ENCODE assay signal across 8 mouse cellular contexts in the genomic region with DNA sequence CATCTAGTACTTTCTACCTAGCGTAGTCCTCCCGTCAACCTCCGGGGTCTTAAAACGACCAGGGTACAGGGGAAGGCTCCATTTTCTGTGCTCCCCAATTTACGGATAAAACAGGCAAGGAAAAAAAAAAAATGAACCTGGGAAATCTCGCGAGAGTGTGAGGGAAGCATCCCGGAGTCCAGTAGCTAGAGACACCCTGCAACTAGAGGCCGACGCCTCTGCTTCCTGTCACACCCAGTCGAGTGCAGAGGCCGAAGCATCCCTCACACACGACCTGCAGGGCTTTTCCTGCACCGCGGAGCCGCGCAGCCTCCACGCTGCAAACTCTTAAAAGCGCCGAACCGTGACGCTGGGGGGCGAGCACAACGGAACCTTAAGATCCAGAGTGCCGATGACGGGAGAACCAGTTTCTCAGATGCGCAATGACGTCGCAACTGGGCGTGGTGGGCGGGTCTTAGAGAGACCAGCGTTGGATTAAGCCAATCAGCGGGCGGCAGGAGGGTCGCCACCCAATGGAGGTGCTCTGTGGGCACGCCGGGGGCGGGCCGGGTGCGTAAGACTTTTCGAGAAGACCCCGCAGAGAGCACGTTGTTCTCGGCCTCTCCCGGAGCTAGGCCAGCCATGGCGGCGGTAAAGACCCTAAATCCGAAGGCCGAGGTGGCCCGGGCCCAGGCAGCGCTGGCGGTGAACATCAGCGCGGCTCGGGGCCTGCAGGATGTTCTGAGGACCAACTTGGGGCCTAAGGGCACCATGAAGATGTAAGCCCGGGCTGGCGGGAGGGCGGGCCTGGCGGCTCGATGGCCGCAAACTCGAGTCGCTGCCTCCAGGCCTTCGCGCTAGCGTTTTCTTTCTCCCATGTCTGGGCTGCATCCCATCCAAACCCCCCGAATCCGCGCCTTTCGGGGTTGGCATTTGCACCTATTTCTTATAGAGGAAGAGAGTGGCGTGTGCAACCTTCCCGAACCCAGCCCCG. TPM values are rescaled to one million over a fixed set of nuclear protein-coding genes. Genes with fewer than 3 reads are reported as not detected.
DNase-seq lines count a peak whose midpoint lies in the region; ATAC-seq and TF ChIP-seq lines count a peak whose summit lies in the region.

Gene Psph, minus strand, starts transcription at position 632 of the 973 bp plus-strand sequence.

- no peaks in the 10 kb centered on the region for H3K27me3 ChIP-seq in G1E (ENCODE audit: insufficient read depth, low read length)
- H3K27me3 ChIP-seq in forebrain, embryonic 16.5 days (replicated peaks; ENCODE audit: control insufficient read depth, insufficient read depth, low read length): no peaks in the 10 kb centered on the region
- H3K27me3 ChIP-seq in lung, embryonic 14.5 days (ENCODE audit: insufficient read depth, low read length): no peaks in the 10 kb centered on the region
- H3K27me3 ChIP-seq in thymus, adult 2 months (ENCODE audit: control insufficient read depth, insufficient read depth, low read length): no peaks in the 10 kb centered on the region

- H3K27ac ChIP-seq in forebrain, embryonic 16.5 days (ENCODE audit: low read length): peak within 1 kb of the TSS; percentile 99
- H3K27ac ChIP-seq in layer of hippocampus, adult 2 months: peak within 1 kb of the TSS; percentile 98
- H3K27ac ChIP-seq in lung, embryonic 14.5 days (ENCODE audit: low read depth): peak within 1 kb of the TSS; percentile 98
- H3K27ac ChIP-seq in olfactory bulb, adult 2 months (ENCODE audit: insufficient read depth, low read depth, low read length): peak within 1 kb of the TSS; percentile 94
- peak within 1 kb of the TSS; percentile 76 for H3K27ac ChIP-seq in thymus, adult 2 months (ENCODE audit: control insufficient read depth, insufficient read depth, low read length)

- no peak for TF ChIP-seq CTCF in G1E (IDR thresholded peaks at IDR 0.05; ENCODE audit: low read depth, low read length)
- peak; percentile 29 for TF ChIP-seq CTCF in layer of hippocampus, adult 2 months (conservative IDR thresholded peaks at IDR 0.05)
- peak; percentile 22; the same call in 1 of the 2 replicates for TF ChIP-seq CTCF in lung, embryonic 14.5 days (IDR thresholded peaks at IDR 0.05; ENCODE audit: low read depth)
- TF ChIP-seq CTCF in olfactory bulb, adult 2 months (IDR thresholded peaks at IDR 0.05; ENCODE audit: insufficient read depth, low read depth, low read length): no peak
- TF ChIP-seq CTCF in thymus, adult 2 months (IDR thresholded peaks at IDR 0.05; ENCODE audit: borderline replicate concordance, control insufficient read depth, extremely low read depth, insufficient read depth, low read length, poor library complexity): peak; percentile 51; the same call in 1 of the 2 replicates

- H3K9me3 ChIP-seq in G1E (replicated peaks): no peaks in the 10 kb centered on the region
- H3K9me3 ChIP-seq in forebrain, embryonic 16.5 days (ENCODE audit: control insufficient read depth, low read length): no peaks in the 10 kb centered on the region
- H3K9me3 ChIP-seq in lung, embryonic 14.5 days (ENCODE audit: low read depth, low read length): no peaks in the 10 kb centered on the region

- H3K36me3 ChIP-seq in G1E (replicated peaks): peaks cover 35% of the 10 kb centered on the region
- H3K36me3 ChIP-seq in forebrain, embryonic 16.5 days (ENCODE audit: control insufficient read depth, insufficient read depth): peaks cover 20% of the 10 kb centered on the region
- peaks cover 39% of the 10 kb centered on the region for H3K36me3 ChIP-seq in lung, embryonic 14.5 days (ENCODE audit: insufficient read depth)
- H3K36me3 ChIP-seq in thymus, adult 2 months (ENCODE audit: control insufficient read depth, insufficient read depth, low read length): peaks cover 31% of the 10 kb centered on the region

- peak; percentile 91 for DNase-seq in G1E (ENCODE audit: low spot score)
- DNase-seq in cerebellum, adult 18-20 months: peak; percentile 95
- peak; percentile 93 to 97 for DNase-seq in heart, postnatal 36 days
- peak; percentile 96 to 97 for DNase-seq in layer of hippocampus, adult 2 months (ENCODE audit: low spot score in 2 of 2)
- peak; percentile 100 for DNase-seq in lung, embryonic 14.5 days
- peak; percentile 95 for DNase-seq in thymus, adult 2 months

- WGBS in forebrain, embryonic 16.5 days: under 1% methylated on average over 73 of the region's 73 CpGs
- under 1% methylated on average over 73 of the region's 73 CpGs for WGBS in lung, embryonic 14.5 days
- WGBS in olfactory bulb, adult 2 months: under 1% methylated on average over 73 of the region's 73 CpGs
- under 1% methylated on average over 73 of the region's 73 CpGs for WGBS in thymus, adult 2 months

- H3K4me1 ChIP-seq in G1E (ENCODE audit: insufficient read depth, low read depth, low read length): peaks cover 35% of the 10 kb centered on the region
- peaks cover 16% of the 10 kb centered on the region for H3K4me1 ChIP-seq in forebrain, embryonic 16.5 days (replicated peaks; ENCODE audit: control insufficient read depth, insufficient read depth, low read length)
- H3K4me1 ChIP-seq in lung, embryonic 14.5 days (ENCODE audit: insufficient read depth): no peaks in the 10 kb centered on the region
- peaks cover 4% of the 10 kb centered on the region; the same call in 1 of the 2 replicates for H3K4me1 ChIP-seq in olfactory bulb, adult 2 months (ENCODE audit: control insufficient read depth, insufficient read depth, low read length)
- peaks cover 2% of the 10 kb centered on the region; the same call in 1 of the 2 replicates for H3K4me1 ChIP-seq in thymus, adult 2 months (replicated peaks; ENCODE audit: control insufficient read depth, insufficient read depth, low read length)

- intact Hi-C loops in heart, postnatal 36 days (cut with DNase I): no loop called here

- TF ChIP-seq POLR2A in olfactory bulb, adult 2 months (IDR thresholded peaks at IDR 0.05; ENCODE audit: insufficient read depth, low read depth, low read length): peak; percentile 74
- TF ChIP-seq POLR2A in thymus, adult 2 months (IDR thresholded peaks at IDR 0.05; ENCODE audit: control insufficient read depth, extremely low read depth, insufficient read depth, low read length, poor library complexity): peak; percentile 57

- H3K4me3 ChIP-seq in G1E (ENCODE audit: low read depth, low read length): peak within 1 kb of the TSS; percentile 89
- peak within 1 kb of the TSS; percentile 97 for H3K4me3 ChIP-seq in forebrain, embryonic 16.5 days (replicated peaks; ENCODE audit: low read length)
- peak within 1 kb of the TSS; percentile 96 for H3K4me3 ChIP-seq in layer of hippocampus, adult 2 months
- H3K4me3 ChIP-seq in lung, embryonic 14.5 days (ENCODE audit: low read depth, low read length): peak within 1 kb of the TSS; percentile 90
- peak within 1 kb of the TSS; percentile 95 for H3K4me3 ChIP-seq in olfactory bulb, adult 2 months (ENCODE audit: insufficient read depth, low read depth, low read length)
- peak within 1 kb of the TSS; percentile 85 for H3K4me3 ChIP-seq in thymus, adult 2 months (ENCODE audit: control insufficient read depth, insufficient read depth, low read length)

- H3K4me2 ChIP-seq in forebrain, embryonic 16.5 days (ENCODE audit: low read length): peak within 1 kb of the TSS; percentile 93
- peak within 1 kb of the TSS; percentile 69 for H3K4me2 ChIP-seq in lung, embryonic 14.5 days

- peak; percentile 96 for ATAC-seq in G1E (ENCODE audit: extremely low read depth, insufficient number of reproducible peaks, low FRiP score, poor library complexity, severe bottlenecking)
- ATAC-seq in forebrain, embryonic 16.5 days: peak; percentile 99
- ATAC-seq in lung, embryonic 14.5 days (ENCODE audit: insufficient read depth): peak; percentile 99

- peak within 1 kb of the TSS; percentile 95 for H3K9ac ChIP-seq in forebrain, embryonic 16.5 days (replicated peaks; ENCODE audit: low read depth, low read length)
- peak within 1 kb of the TSS; percentile 96 for H3K9ac ChIP-seq in lung, embryonic 14.5 days

RNA-seq across cellular contexts. Expression of gene Psph, which starts in this region (rescaled TPM):
- total RNA-seq in G1E (2014; fragmentation: Nextera tagmentation) (21.0 and 25.1 TPM in 2 replicates), G1E (2017) (17.9 and 22.2 TPM in 2 replicates)
- polyA plus RNA-seq in G1E (2012): 14.5 and 47.5 TPM in 2 replicates
- polyA plus RNA-seq in forebrain, embryonic 16.5 days (2015; fragmentation: Nextera tagmentation; extraction: Ambion mirVana): 42.3 and 42.9 TPM in 2 replicates
- total RNA-seq in heart, postnatal 36 days (2021): 10 to 100 TPM in 1 of 2 experiments, 1 to 10 TPM in 1; 7.8 to 12.9 TPM
- total RNA-seq in layer of hippocampus, adult 2 months (2021): 10 to 100 TPM; 27.7 to 28.5 TPM
- 31.4 and 33.6 TPM in 2 replicates for polyA plus RNA-seq in lung, embryonic 14.5 days (2014; fragmentation: Nextera tagmentation; extraction: Ambion mirVana)
- polyA plus RNA-seq in olfactory bulb, adult 2 months (2012; ENCODE audit: insufficient read depth, insufficient read length, low replicate concordance, missing spikeins): not detected in 2 replicates
- polyA plus RNA-seq in thymus, adult 2 months (2012; rRNA removed): 32.9 and 36.8 TPM in 2 replicates

Comparison
In these comparisons a context has a peak if more than half of its experiments do, and no peak if none do; other contexts are left out.
1. Peak in every context shown above with its lines: DNase-seq, ATAC-seq, H3K4me3 ChIP-seq and H3K27ac ChIP-seq.
2. RNA of gene Psph (polyA plus RNA-seq): 14.5 to 47.5 TPM in G1E, 42.3 to 42.9 TPM in forebrain, embryonic 16.5 days, 32.9 to 36.8 TPM in thymus, adult 2 months and 31.4 to 33.6 TPM in lung, embryonic 14.5 days; not detected in olfactory bulb, adult 2 months; every median in the first group is over 10 times any median in the second.
3. CTCF ChIP-seq: peak in layer of hippocampus, adult 2 months (single experiment), lung, embryonic 14.5 days (single experiment) and thymus, adult 2 months (single experiment); none in G1E (single experiment) and olfactory bulb, adult 2 months (single experiment).